Mouse (Mus musculus): ENCODE measurements at regions not wholly inside any gene's neighbourhood (a gene's known extent, or its start where the extent isn't known, plus 50 kb on each side); places are given as distances from the start of the nearest gene placed in this dataset.

GRCm38 (mm10) chr4:18620361-18620760 lies 984.9 kb upstream of the Gm12353 start:
- H3K4me2 ChIP-seq (ENCODE audit: low read depth, low read length) = no peak overlapping the region
- H3K27me3 ChIP-seq (ENCODE audit: control insufficient read depth, insufficient read depth, low read length) = no peaks in the 10 kb centered on the region
- H3K27ac ChIP-seq (ENCODE audit: low read length) = no peak overlapping the region
- no peak overlapping the region for H3K4me3 ChIP-seq (replicated peaks; ENCODE audit: low read length)
- H3K9me3 ChIP-seq (replicated peaks; ENCODE audit: control insufficient read depth, low read length) = no peaks in the 10 kb centered on the region
- no peak for ATAC-seq (ENCODE audit: insufficient read depth, low FRiP score)
- no peaks in the 10 kb centered on the region for H3K4me1 ChIP-seq (ENCODE audit: control insufficient read depth, insufficient read depth, low read length)
- no peak overlapping the region for H3K9ac ChIP-seq (ENCODE audit: low read length)
- H3K36me3 ChIP-seq (ENCODE audit: control insufficient read depth, insufficient read depth, low read length) = no peaks in the 10 kb centered on the region

- no peak overlapping the region for H3K9ac ChIP-seq (ENCODE audit: low read length)
- no peaks in the 10 kb centered on the region for H3K36me3 ChIP-seq (ENCODE audit: control insufficient read depth, insufficient read depth, low read length)
- no peaks in the 10 kb centered on the region for H3K4me1 ChIP-seq (ENCODE audit: control insufficient read depth, insufficient read depth, low read length)
- 81% methylated on average over 2 of the region's 2 CpGs for WGBS
- no peak overlapping the region for H3K27ac ChIP-seq (ENCODE audit: low read length)
- H3K27me3 ChIP-seq (ENCODE audit: control insufficient read depth, insufficient read depth, low read length) = no peaks in the 10 kb centered on the region
- H3K9me3 ChIP-seq (replicated peaks; ENCODE audit: control insufficient read depth, low read length) = no peaks in the 10 kb centered on the region
- H3K4me2 ChIP-seq (ENCODE audit: low read depth, low read length) = no peak overlapping the region
- no peak overlapping the region for H3K4me3 ChIP-seq (replicated peaks; ENCODE audit: low read length)
- no peak for ATAC-seq (ENCODE audit: insufficient read depth, low FRiP score)
These were observed 966.2 kb upstream of the Gm12353 start for GRCm38 (mm10) chr4:18639035-18639434.

GRCm38 (mm10) chr4:18649153-18649552 lies 956.1 kb upstream of the Gm12353 start:
- no peaks in the 10 kb centered on the region for H3K36me3 ChIP-seq (ENCODE audit: control insufficient read depth, insufficient read depth, low read length)
- no peak overlapping the region for H3K4me2 ChIP-seq (ENCODE audit: low read depth, low read length)
- no peak overlapping the region for H3K9ac ChIP-seq (ENCODE audit: low read length)
- no peak overlapping the region for H3K4me3 ChIP-seq (replicated peaks; ENCODE audit: low read length)
- no peaks in the 10 kb centered on the region for H3K4me1 ChIP-seq (ENCODE audit: control insufficient read depth, insufficient read depth, low read length)
- WGBS = 37% methylated on average over 1 of the region's 1 CpGs
- H3K27ac ChIP-seq (ENCODE audit: low read length) = no peak overlapping the region
- H3K27me3 ChIP-seq (ENCODE audit: control insufficient read depth, insufficient read depth, low read length) = no peaks in the 10 kb centered on the region
- no peaks in the 10 kb centered on the region for H3K9me3 ChIP-seq (replicated peaks; ENCODE audit: control insufficient read depth, low read length)
- ATAC-seq (ENCODE audit: insufficient read depth, low FRiP score) = no peak

- Histone ChIP-seq H3K9ac (ENCODE audit: low read length) (no peak overlapping the region), H3K4me2 (ENCODE audit: low read depth, low read length) (no peak overlapping the region), H3K4me1 (ENCODE audit: control insufficient read depth, insufficient read depth, low read length) (no peaks in the 10 kb centered on the region), H3K27ac (ENCODE audit: low read length) (no peak overlapping the region), H3K9me3 (replicated peaks; ENCODE audit: control insufficient read depth, low read length) (no peaks in the 10 kb centered on the region), H3K27me3 (ENCODE audit: control insufficient read depth, insufficient read depth, low read length) (no peaks in the 10 kb centered on the region), H3K4me3 (replicated peaks; ENCODE audit: low read length) (no peak overlapping the region), H3K36me3 (ENCODE audit: control insufficient read depth, insufficient read depth, low read length) (no peaks in the 10 kb centered on the region)
- WGBS = 62% methylated on average over 3 of the region's 3 CpGs
- no peak for ATAC-seq (ENCODE audit: insufficient read depth, low FRiP score)
These were observed 919.2 kb upstream of the Gm12353 start for GRCm38 (mm10) chr4:18685891-18686544.

- Histone ChIP-seq H3K36me3 (ENCODE audit: control insufficient read depth, insufficient read depth, low read length) (no peaks in the 10 kb centered on the region), H3K4me1 (ENCODE audit: control insufficient read depth, insufficient read depth, low read length) (no peaks in the 10 kb centered on the region), H3K4me2 (ENCODE audit: low read depth, low read length) (no peak overlapping the region), H3K27me3 (ENCODE audit: control insufficient read depth, insufficient read depth, low read length) (no peaks in the 10 kb centered on the region), H3K9ac (ENCODE audit: low read length) (no peak overlapping the region), H3K27ac (ENCODE audit: low read length) (no peak overlapping the region), H3K4me3 (replicated peaks; ENCODE audit: low read length) (no peak overlapping the region), H3K9me3 (replicated peaks; ENCODE audit: control insufficient read depth, low read length) (no peaks in the 10 kb centered on the region)
- no peak for ATAC-seq (ENCODE audit: insufficient read depth, low FRiP score)
These were observed 911.2 kb upstream of the Gm12353 start for GRCm38 (mm10) chr4:18694076-18694475.

- Histone ChIP-seq H3K36me3 (ENCODE audit: control insufficient read depth, insufficient read depth, low read length) (no peaks in the 10 kb centered on the region), H3K4me3 (replicated peaks; ENCODE audit: low read length) (no peak overlapping the region), H3K9ac (ENCODE audit: low read length) (no peak overlapping the region), H3K27ac (ENCODE audit: low read length) (no peak overlapping the region), H3K4me2 (ENCODE audit: low read depth, low read length) (no peak overlapping the region), H3K4me1 (ENCODE audit: control insufficient read depth, insufficient read depth, low read length) (no peaks in the 10 kb centered on the region), H3K27me3 (ENCODE audit: control insufficient read depth, insufficient read depth, low read length) (no peaks in the 10 kb centered on the region), H3K9me3 (replicated peaks; ENCODE audit: control insufficient read depth, low read length) (no peaks in the 10 kb centered on the region)
- no peak for ATAC-seq (ENCODE audit: insufficient read depth, low FRiP score)
- 59% methylated on average over 3 of the region's 3 CpGs for WGBS
These were observed 909.0 kb upstream of the Gm12353 start for GRCm38 (mm10) chr4:18696246-18696645.

- no peaks in the 10 kb centered on the region for H3K9me3 ChIP-seq (replicated peaks; ENCODE audit: control insufficient read depth, low read length)
- H3K27ac ChIP-seq (ENCODE audit: low read length) = no peak overlapping the region
- WGBS = 78% methylated on average over 3 of the region's 3 CpGs
- H3K27me3 ChIP-seq (ENCODE audit: control insufficient read depth, insufficient read depth, low read length) = no peaks in the 10 kb centered on the region
- no peak overlapping the region for H3K4me2 ChIP-seq (ENCODE audit: low read depth, low read length)
- no peak overlapping the region for H3K4me3 ChIP-seq (replicated peaks; ENCODE audit: low read length)
- no peak for ATAC-seq (ENCODE audit: insufficient read depth, low FRiP score)
- no peaks in the 10 kb centered on the region for H3K36me3 ChIP-seq (ENCODE audit: control insufficient read depth, insufficient read depth, low read length)
- no peak overlapping the region for H3K9ac ChIP-seq (ENCODE audit: low read length)
- H3K4me1 ChIP-seq (ENCODE audit: control insufficient read depth, insufficient read depth, low read length) = no peaks in the 10 kb centered on the region
These were observed 861.0 kb upstream of the Gm12353 start for GRCm38 (mm10) chr4:18744241-18744640.

- no peak overlapping the region for H3K4me2 ChIP-seq (ENCODE audit: low read depth, low read length)
- no peaks in the 10 kb centered on the region for H3K9me3 ChIP-seq (replicated peaks; ENCODE audit: control insufficient read depth, low read length)
- 0 out of 2 replicates have a peak, but pooled peaks have one; percentile 53 for ATAC-seq (ENCODE audit: insufficient read depth, low FRiP score)
- no peak overlapping the region for H3K9ac ChIP-seq (ENCODE audit: low read length)
- H3K36me3 ChIP-seq (ENCODE audit: control insufficient read depth, insufficient read depth, low read length) = no peaks in the 10 kb centered on the region
- no peak overlapping the region for H3K27ac ChIP-seq (ENCODE audit: low read length)
- no peaks in the 10 kb centered on the region for H3K27me3 ChIP-seq (ENCODE audit: control insufficient read depth, insufficient read depth, low read length)
- H3K4me3 ChIP-seq (replicated peaks; ENCODE audit: low read length) = no peak overlapping the region
- H3K4me1 ChIP-seq (ENCODE audit: control insufficient read depth, insufficient read depth, low read length) = no peaks in the 10 kb centered on the region
These were observed 816.9 kb upstream of the Gm12353 start for GRCm38 (mm10) chr4:18788398-18788797.

- WGBS = 49% methylated on average over 2 of the region's 2 CpGs
- peak; percentile 86; the same call in 1 of the 2 replicates for ATAC-seq (ENCODE audit: insufficient read depth, low FRiP score)
- no peak overlapping the region for H3K27ac ChIP-seq (ENCODE audit: low read length)
- no peak overlapping the region for H3K9ac ChIP-seq (ENCODE audit: low read length)
- no peaks in the 10 kb centered on the region for H3K36me3 ChIP-seq (ENCODE audit: control insufficient read depth, insufficient read depth, low read length)
- no peaks in the 10 kb centered on the region for H3K9me3 ChIP-seq (replicated peaks; ENCODE audit: control insufficient read depth, low read length)
- no peak overlapping the region for H3K4me3 ChIP-seq (replicated peaks; ENCODE audit: low read length)
- no peaks in the 10 kb centered on the region for H3K4me1 ChIP-seq (ENCODE audit: control insufficient read depth, insufficient read depth, low read length)
- no peak overlapping the region for H3K4me2 ChIP-seq (ENCODE audit: low read depth, low read length)
- no peaks in the 10 kb centered on the region for H3K27me3 ChIP-seq (ENCODE audit: control insufficient read depth, insufficient read depth, low read length)
These were observed 809.4 kb upstream of the Gm12353 start for GRCm38 (mm10) chr4:18795740-18796394.

Data from stomach, embryonic 16.5 days (tissue).